Mouse (Mus musculus) lung, postnatal 36 days (tissue): ENCODE measurements around the gene Slc36a1.

Experiments used
- DNase-seq: peaks from one replicate; pipeline ENCODE4 v3.0.0; 2022; ENCODE audit warnings: mixed read lengths

The Slc36a1 gene

DNA sequence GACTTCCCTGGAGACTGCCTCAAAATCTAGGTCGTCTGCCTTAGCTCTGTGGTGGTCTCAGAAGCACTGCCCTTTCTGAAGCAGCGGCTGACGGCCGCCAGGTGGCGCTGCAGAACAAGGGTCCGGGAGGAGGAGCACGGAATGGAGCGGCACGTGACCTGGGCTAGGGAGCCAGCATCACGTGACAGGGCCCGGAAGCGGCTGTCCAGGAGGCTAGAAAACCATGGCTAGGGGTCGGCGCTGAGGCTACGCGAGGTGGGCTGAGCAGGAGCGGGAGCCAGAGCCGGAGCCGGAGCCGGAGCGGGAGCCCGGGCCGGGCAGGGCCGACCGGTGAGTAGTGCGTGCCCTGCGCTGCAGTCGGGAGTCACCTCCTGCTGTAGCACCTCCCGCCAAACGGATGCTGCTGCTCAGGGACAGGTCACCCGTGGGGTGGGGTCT lies at the start of gene Slc36a1:
Gene Slc36a1 (plus strand): TSS at position 192 of the 438 bp plus-strand sequence.
- DNase-seq, result peak; percentile 97

GRCm38 (mm10) chr11:55154398-55155069 lies 49.6 kb upstream of the Slc36a1 start:
- DNase-seq, result peak; percentile 10

- DNase-seq, result peak; percentile 78
Observed at GRCm38 (mm10) chr11:55155070-55155421, 49.1 kb upstream of the Slc36a1 start.

GRCm38 (mm10) chr11:55158785-55159359 lies 45.3 kb upstream of the Slc36a1 start:
- DNase-seq, result peak; percentile 93

DNA sequence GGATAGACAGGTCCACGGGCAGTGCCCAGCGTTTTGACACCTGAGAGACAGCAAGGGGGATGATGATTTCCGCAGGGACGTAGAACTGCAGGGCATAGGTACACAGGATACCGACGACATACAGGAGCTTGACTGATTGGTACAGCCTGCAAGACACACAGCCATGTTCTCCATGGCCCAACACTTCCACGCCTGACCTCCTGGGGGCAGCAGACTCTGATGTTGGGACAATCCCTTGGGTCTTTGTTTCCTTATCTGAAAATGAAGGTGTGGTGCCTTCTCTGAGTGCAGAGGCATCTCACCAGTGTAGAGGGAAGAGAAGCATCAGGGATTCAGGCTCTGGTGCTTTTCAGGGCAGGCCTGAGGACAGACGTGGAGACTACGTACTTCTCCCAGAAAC lies 41.5 kb upstream of the Slc36a1 start:
- peak; percentile 70 for DNase-seq

DNA sequence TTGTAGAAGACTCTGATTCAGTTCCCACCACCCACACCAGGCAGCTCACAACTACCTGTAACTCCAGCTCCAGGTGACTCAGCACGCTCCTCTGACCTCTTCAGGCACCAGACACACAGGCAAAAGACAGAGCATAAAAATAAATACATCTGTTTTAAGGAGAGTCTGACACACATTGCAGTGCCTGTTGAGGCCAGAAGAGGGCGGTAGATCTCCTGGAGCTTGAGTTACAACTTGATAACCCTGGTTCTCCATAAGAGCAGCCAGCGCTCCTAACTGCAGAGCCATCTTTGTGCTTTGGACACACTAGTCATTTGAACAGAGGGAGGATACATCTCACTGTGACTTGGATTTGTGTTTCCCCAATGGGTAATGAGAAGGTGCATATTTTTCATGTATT lies 39.4 kb upstream of the Slc36a1 start:
- DNase-seq, result peak; percentile 69

DNA sequence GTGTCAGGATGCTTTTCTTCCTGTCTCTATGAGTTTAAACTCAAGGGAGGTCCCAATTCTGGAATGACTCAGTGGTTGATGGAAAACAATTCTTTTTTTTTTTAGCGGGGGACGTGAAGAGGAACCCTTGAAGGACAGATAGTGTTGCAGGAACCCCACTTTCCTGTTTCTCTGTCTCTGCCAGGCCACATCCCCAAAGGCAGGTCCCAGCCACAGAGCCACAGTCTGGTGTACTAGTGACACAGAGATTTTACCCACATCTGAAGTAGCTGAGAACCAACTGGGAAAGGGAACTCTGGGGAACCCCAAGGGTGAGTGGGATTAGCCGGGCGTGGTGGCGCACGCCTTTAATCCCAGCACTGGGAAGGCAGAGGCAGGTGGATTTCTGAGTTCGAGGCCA lies 38.4 kb upstream of the Slc36a1 start:
- no peak for DNase-seq

GRCm38 (mm10) chr11:55168504-55168903 lies 35.6 kb upstream of the Slc36a1 start:
- no peak for DNase-seq

DNA sequence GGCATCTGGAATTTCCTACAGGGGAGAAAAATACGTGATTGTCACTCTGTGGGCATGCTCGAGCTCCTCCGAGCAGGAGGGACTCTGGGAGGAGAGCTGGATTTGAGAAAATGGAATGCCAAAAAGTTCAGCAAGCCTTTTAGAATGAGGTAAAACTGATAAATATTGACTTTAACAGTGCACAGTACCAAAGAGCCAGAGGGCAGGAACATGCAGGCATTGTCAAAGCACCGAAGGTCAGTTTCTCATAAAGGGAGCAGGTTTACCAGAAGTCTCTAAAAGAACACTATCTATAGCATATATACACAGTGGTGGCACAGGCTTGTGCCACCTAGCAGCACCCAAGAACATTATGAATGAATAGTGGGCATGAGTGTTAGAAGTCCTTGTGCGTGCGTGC lies 35.2 kb upstream of the Slc36a1 start:
- no peak for DNase-seq

DNA sequence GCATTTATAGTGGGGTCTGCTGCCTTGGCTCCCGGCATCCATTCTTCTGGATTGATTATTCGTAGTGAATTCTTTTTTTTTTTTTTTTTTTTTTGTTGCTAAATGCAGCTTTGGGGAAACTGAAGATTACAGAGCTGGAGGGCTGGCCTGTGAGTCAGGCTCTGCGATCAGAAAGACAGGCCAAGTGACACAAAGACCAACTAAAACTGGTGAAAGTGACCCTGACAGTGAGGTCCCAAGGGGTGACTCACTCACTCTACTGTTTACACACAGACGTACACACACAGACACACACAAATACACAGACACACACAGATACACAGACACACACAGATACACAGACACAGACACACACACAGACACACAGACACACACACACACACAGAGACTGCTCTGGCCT lies 33.6 kb upstream of the Slc36a1 start:
- DNase-seq, result no peak

GRCm38 (mm10) chr11:55178830-55179229 lies 25.3 kb upstream of the Slc36a1 start:
- DNase-seq, result no peak

DNA sequence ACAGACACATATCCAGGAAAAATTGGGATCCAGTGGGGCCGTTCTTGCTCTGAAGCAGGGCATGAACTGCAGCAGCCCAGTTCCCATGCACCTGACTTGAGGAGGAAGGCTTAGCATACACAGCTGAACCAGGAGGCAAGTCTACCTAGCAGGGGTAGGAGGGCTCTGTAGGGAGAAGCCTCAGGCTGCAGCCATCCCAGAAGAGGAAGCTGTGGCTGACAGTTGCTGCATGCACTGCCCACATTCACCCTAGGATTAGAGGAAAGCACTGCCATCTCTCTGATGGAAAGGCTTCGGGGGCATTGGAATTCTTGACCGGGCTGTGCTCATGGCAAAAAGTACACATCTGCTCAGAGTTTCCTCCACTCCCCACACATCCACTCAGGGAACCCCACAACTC lies 24.3 kb upstream of the Slc36a1 start:
- no peak for DNase-seq

DNA sequence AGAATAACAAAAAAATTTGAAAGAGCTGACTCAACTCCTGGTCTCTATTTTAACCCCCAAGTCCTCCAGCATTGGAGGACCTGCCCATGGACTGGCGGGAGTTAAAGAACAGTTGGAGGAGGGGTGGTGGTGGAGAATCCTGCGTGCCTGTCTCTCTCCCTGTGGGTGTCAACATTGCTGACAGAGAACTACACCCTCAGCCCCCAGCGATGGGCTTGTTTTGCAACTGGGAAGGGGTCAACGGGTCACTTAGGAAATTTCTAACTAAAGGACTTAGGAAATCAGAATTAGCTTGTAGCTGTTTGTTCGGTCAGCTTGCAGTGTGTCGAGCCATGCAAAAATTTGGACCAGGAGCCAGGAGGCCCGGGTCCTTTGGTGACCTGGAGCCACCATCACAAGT lies 21.0 kb upstream of the Slc36a1 start:
- peak; percentile 63 for DNase-seq

GRCm38 (mm10) chr11:55184246-55184645 lies 19.9 kb upstream of the Slc36a1 start:
- DNase-seq, result no peak

- peak; percentile 82 for DNase-seq
Observed at GRCm38 (mm10) chr11:55184733-55185291, 19.3 kb upstream of the Slc36a1 start, which contains the start of gene Slc36a2. Gene Slc36a2 (minus strand): TSS chr11:55185077.

GRCm38 (mm10) chr11:55187292-55187691 lies 16.9 kb upstream of the Slc36a1 start:
- DNase-seq, result no peak

DNA sequence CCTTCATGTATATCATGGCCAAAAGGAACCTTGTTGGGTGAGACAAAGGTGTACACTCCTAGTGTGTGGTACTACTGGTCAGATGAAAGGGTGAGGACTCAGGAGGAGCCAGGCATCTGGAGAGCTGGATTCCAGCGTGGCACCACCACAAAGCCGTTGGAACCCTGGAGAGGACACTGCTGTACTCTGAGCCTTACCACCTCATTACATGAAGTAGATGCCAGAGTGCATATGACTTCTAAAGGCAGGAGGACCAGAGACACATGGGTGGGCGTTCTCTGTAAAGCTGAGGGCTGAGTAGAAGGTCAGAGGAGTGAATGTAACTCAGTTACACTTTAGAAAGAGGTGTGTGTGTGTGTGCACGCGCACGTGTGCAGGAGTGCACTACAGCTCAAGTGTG lies 16.4 kb upstream of the Slc36a1 start:
- no peak for DNase-seq

DNA sequence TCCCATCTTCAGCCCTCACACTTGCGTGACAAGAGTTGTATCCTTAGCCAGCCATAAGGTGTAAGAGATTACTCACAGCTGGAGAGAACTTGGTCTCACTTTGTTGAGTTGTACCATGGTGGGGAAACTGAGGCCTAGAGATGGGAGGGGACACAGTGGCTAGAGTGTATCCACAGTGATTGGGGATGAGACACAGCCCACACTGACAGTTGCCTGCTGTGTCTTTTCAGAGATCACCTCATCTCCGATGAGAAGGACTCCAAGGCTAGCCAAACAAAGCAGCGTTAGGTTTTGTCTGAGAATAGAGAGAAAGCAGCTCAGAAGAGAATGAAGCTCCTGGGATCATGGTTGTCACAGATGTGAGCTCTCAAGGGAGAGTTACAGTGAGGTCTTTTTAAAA lies 13.9 kb upstream of the Slc36a1 start:
- DNase-seq, result peak; percentile 69

- DNase-seq, result no peak
Observed at GRCm38 (mm10) chr11:55197086-55197485, 7.1 kb upstream of the Slc36a1 start.

- DNase-seq, result no peak
Observed at GRCm38 (mm10) chr11:55197740-55198510, 6.2 kb upstream of the Slc36a1 start.

- DNase-seq, result no peak
Observed at GRCm38 (mm10) chr11:55204602-55205001, 452 bp downstream of the Slc36a1 start.

DNA sequence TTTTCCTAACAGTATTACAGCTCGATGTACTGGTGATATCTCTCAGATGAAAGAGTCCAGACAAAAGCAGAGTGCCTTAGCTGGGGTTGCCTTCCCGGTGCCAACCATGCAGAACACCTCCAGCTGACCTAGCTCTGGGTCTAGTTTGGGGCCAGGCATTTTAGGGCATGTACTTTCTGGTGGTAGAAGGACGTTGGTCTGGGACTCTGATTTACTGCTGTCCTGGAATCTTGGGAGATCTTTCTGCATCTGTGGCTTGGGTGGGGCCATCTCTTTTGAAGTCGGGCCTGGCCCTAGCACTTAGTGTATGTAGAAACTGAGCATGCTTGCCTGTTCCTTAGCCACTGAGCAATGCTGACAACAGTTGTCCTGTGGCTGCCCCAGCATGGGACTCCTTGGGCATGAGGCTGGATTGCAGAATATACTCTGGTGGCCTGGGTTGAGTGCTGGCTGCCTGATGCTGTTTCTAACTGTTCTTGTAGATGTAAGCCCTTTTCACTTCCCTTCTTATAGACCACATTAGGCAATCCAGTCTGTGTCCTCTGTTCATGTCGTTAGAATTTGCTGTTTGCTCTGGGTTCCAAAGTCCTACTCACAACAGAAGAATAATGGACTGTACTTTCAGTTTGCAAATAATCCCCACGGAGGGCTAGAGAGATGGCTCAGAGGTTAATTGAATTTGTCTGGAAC lies 4.0 kb downstream of the Slc36a1 start:
- peak; percentile 45 for DNase-seq

- no peak for DNase-seq
Observed at GRCm38 (mm10) chr11:55209032-55209431, 4.9 kb downstream of the Slc36a1 start.
